Mouse (Mus musculus): ENCODE measurements around the gene Aurka. TPM values are rescaled to one million over a fixed set of nuclear protein-coding genes. Genes with fewer than 3 reads are reported as not detected.

The Aurka gene
- polyA plus RNA-seq, 1 experiment from 2014 or later: 24.1 TPM

DNA sequence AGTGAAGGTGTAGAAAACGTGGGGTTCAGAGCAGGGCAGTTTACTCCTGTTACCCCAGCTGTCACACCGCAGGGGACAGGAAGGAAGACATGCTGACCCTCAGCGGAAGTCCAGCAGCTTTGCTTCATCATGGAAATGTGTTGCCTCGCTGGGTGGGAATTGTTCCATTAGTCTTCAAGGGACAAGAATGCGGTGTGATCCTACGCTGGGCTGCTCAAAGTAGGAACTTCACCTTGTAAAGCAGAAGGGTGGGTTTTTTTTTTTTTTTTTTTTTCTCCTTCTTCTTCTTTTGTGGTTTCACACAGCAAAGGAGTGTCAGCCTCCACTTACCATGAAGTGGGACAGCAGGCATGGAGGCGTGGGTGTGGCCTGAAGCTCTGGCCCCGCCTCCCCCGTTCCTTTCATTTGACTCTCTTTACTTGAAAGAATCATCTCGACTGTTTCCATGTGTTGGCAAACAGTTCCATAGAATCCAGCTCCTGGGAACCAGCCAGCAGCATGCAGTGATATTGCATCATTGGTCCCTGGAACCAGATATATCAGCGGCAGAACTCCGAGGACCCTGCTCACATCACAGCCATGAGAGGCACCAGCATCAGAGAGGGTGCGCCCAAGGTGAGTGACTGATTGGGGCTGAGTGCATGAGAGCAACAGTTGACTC lies 23.2 kb upstream of the Aurka start, which contains the start of gene Cass4:
Gene Cass4, plus strand, starts transcription at position 404 of the 661 bp plus-strand sequence.
- ATAC-seq (ENCODE audit: low FRiP score, low TSS enrichment) (no peak), DNase-seq (ENCODE audit: low spot score) (no peak)
- TF ChIP-seq EP300 (optimal IDR thresholded peaks at IDR 0.05) (no peak), CTCF (IDR thresholded peaks at IDR 0.05; ENCODE audit: low read depth) (no peak)
- 22% methylated on average over 13 of the region's 13 CpGs for WGBS
- no peaks in the 10 kb centered on the region for H3K27me3 ChIP-seq (ENCODE audit: control insufficient read depth, insufficient read depth, low read length)
- no peaks in the 10 kb centered on the region for H3K36me3 ChIP-seq (ENCODE audit: control insufficient read depth, insufficient read depth, low read length)
- 0 out of 2 replicates have a peak within 1 kb of the TSS, but pooled peaks have one; percentile 30 for H3K27ac ChIP-seq (replicated peaks)
- H3K4me1 ChIP-seq (replicated peaks; ENCODE audit: control insufficient read depth, insufficient read depth): no peaks in the 10 kb centered on the region
- H3K9me3 ChIP-seq (ENCODE audit: control insufficient read depth, low read length): no peaks in the 10 kb centered on the region
- H3K9ac ChIP-seq (ENCODE audit: low read length): 0 out of 2 replicates have a peak within 1 kb of the TSS, but pooled peaks have one; percentile 4
- H3K4me2 ChIP-seq (replicated peaks; ENCODE audit: low read depth): no peak within 1 kb of the TSS
- H3K4me3 ChIP-seq (ENCODE audit: low read depth, low read length): no peak within 1 kb of the TSS

DNA sequence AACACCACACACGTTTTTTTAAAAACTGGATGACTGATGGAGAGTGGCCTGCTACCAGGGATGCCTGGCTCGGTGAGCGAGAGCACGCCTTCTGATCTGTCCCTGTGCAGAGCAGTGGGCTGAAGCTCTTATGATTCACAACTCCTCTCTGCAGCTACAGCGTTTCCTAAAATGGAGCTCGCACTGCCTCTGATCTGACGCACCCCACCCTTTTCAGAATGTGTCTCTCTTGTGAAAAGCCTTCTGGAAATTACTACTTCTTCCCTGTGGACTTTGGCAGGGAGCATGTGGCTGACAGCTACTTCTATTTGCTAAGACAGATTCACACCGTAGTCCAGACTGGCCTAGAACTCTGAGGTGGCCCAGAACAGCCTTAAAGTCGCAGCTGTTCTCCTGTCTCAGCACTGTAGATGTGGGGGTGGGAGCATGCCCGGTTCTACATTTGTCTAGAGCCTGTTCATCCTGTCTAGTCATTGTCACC lies 21.7 kb upstream of the Aurka start:
- ATAC-seq (ENCODE audit: low FRiP score, low TSS enrichment) (peak; percentile 51; the same call in 1 of the 2 replicates), DNase-seq (ENCODE audit: low spot score) (no peak)
- Histone ChIP-seq H3K4me1 (replicated peaks; ENCODE audit: control insufficient read depth, insufficient read depth) (no peaks in the 10 kb centered on the region), H3K27me3 (ENCODE audit: control insufficient read depth, insufficient read depth, low read length) (no peaks in the 10 kb centered on the region), H3K27ac (replicated peaks) (peak overlapping the region; percentile 49; the same call in 1 of the 2 replicates), H3K4me3 (ENCODE audit: low read depth, low read length) (no peak overlapping the region), H3K9ac (ENCODE audit: low read length) (no peak overlapping the region), H3K9me3 (ENCODE audit: control insufficient read depth, low read length) (no peaks in the 10 kb centered on the region), H3K36me3 (ENCODE audit: control insufficient read depth, insufficient read depth, low read length) (no peaks in the 10 kb centered on the region), H3K4me2 (replicated peaks; ENCODE audit: low read depth) (no peak overlapping the region)
- TF ChIP-seq EP300 (optimal IDR thresholded peaks at IDR 0.05) (no peak), CTCF (IDR thresholded peaks at IDR 0.05; ENCODE audit: low read depth) (no peak)
- WGBS: 44% methylated on average over 10 of the region's 10 CpGs

- Histone ChIP-seq H3K27ac (replicated peaks) (no peak overlapping the region), H3K36me3 (ENCODE audit: control insufficient read depth, insufficient read depth, low read length) (no peaks in the 10 kb centered on the region), H3K9ac (ENCODE audit: low read length) (no peak overlapping the region), H3K4me1 (replicated peaks; ENCODE audit: control insufficient read depth, insufficient read depth) (no peaks in the 10 kb centered on the region), H3K4me3 (ENCODE audit: low read depth, low read length) (no peak overlapping the region), H3K27me3 (ENCODE audit: control insufficient read depth, insufficient read depth, low read length) (no peaks in the 10 kb centered on the region), H3K4me2 (replicated peaks; ENCODE audit: low read depth) (no peak overlapping the region), H3K9me3 (ENCODE audit: control insufficient read depth, low read length) (no peaks in the 10 kb centered on the region)
- no peak for ATAC-seq (ENCODE audit: low FRiP score, low TSS enrichment)
- TF ChIP-seq EP300 (optimal IDR thresholded peaks at IDR 0.05) (no peak), CTCF (IDR thresholded peaks at IDR 0.05; ENCODE audit: low read depth) (no peak)
- DNase-seq (ENCODE audit: low spot score): no peak
- 16% methylated on average over 6 of the region's 6 CpGs for WGBS
Observed at GRCm38 (mm10) chr2:172390341-172390740, 20.0 kb upstream of the Aurka start.

DNA sequence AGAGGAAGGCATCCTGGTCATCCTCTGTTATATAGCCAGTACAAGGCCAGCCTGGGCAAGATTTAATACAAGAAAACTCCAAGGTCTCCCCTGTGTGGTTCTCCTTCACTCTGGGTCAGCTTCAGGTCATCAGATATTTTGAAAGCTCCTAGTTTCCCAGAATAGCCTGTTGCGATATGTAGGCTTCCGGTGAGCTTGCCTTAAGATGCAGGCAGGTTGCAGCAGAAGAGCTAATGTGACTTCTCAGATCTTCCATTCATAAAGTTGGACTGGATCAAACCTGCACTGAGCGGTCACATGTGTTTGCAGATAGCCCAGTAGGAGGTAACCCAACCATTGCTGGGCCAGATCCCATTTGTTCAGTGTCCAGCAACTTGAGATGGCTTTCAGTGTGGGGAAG lies 14.4 kb upstream of the Aurka start:
- no peak for TF ChIP-seq CTCF (IDR thresholded peaks at IDR 0.05; ENCODE audit: low read depth)
- WGBS: 97% methylated on average over 3 of the region's 3 CpGs
- DNase-seq (ENCODE audit: low spot score) (no peak), ATAC-seq (ENCODE audit: low FRiP score, low TSS enrichment) (no peak)
- Histone ChIP-seq H3K4me3 (ENCODE audit: low read depth, low read length) (no peak overlapping the region), H3K27ac (replicated peaks) (no peak overlapping the region), H3K27me3 (ENCODE audit: control insufficient read depth, insufficient read depth, low read length) (no peaks in the 10 kb centered on the region), H3K9me3 (ENCODE audit: control insufficient read depth, low read length) (no peaks in the 10 kb centered on the region), H3K36me3 (ENCODE audit: control insufficient read depth, insufficient read depth, low read length) (peaks cover 18% of the 10 kb centered on the region), H3K4me1 (replicated peaks; ENCODE audit: control insufficient read depth, insufficient read depth) (no peaks in the 10 kb centered on the region), H3K4me2 (replicated peaks; ENCODE audit: low read depth) (no peak overlapping the region), H3K9ac (ENCODE audit: low read length) (no peak overlapping the region)

- ATAC-seq (ENCODE audit: low FRiP score, low TSS enrichment): no peak
- no peak overlapping the region for H3K9ac ChIP-seq (ENCODE audit: low read length)
- H3K4me3 ChIP-seq (ENCODE audit: low read depth, low read length): no peak overlapping the region
- WGBS: 87% methylated on average over 12 of the region's 12 CpGs
- TF ChIP-seq EP300 (optimal IDR thresholded peaks at IDR 0.05): no peak
- H3K4me1 ChIP-seq (replicated peaks; ENCODE audit: control insufficient read depth, insufficient read depth): no peaks in the 10 kb centered on the region
- no peaks in the 10 kb centered on the region for H3K27me3 ChIP-seq (ENCODE audit: control insufficient read depth, insufficient read depth, low read length)
- no peak overlapping the region for H3K27ac ChIP-seq (replicated peaks)
- no peak for DNase-seq (ENCODE audit: low spot score)
- H3K4me2 ChIP-seq (replicated peaks; ENCODE audit: low read depth): no peak overlapping the region
- H3K36me3 ChIP-seq (ENCODE audit: control insufficient read depth, insufficient read depth, low read length): peaks cover 26% of the 10 kb centered on the region
- H3K9me3 ChIP-seq (ENCODE audit: control insufficient read depth, low read length): no peaks in the 10 kb centered on the region
Observed at GRCm38 (mm10) chr2:172381898-172382297, 11.6 kb upstream of the Aurka start.

GRCm38 (mm10) chr2:172381341-172381740 lies 11.0 kb upstream of the Aurka start:
- ATAC-seq (ENCODE audit: low FRiP score, low TSS enrichment): no peak
- H3K4me3 ChIP-seq (ENCODE audit: low read depth, low read length): no peak overlapping the region
- H3K9ac ChIP-seq (ENCODE audit: low read length): no peak overlapping the region
- H3K27me3 ChIP-seq (ENCODE audit: control insufficient read depth, insufficient read depth, low read length): no peaks in the 10 kb centered on the region
- no peak for DNase-seq (ENCODE audit: low spot score)
- H3K27ac ChIP-seq (replicated peaks): no peak overlapping the region
- no peak overlapping the region for H3K4me2 ChIP-seq (replicated peaks; ENCODE audit: low read depth)
- no peaks in the 10 kb centered on the region for H3K4me1 ChIP-seq (replicated peaks; ENCODE audit: control insufficient read depth, insufficient read depth)
- TF ChIP-seq EP300 (optimal IDR thresholded peaks at IDR 0.05) (no peak), CTCF (IDR thresholded peaks at IDR 0.05; ENCODE audit: low read depth) (no peak)
- no peaks in the 10 kb centered on the region for H3K9me3 ChIP-seq (ENCODE audit: control insufficient read depth, low read length)
- H3K36me3 ChIP-seq (ENCODE audit: control insufficient read depth, insufficient read depth, low read length): peaks cover 26% of the 10 kb centered on the region
- 93% methylated on average over 11 of the region's 11 CpGs for WGBS
